Mouse (Mus musculus) splenic B cell, adult 2 months (primary cell): ENCODE results near the gene Izumo1.

Experiments
- DNase-seq: peaks from one replicate; pipeline ENCODE4 v3.0.0-alpha.2; 2011; ENCODE audit warnings: low read depth, low spot score
- H3K27me3 ChIP-seq: 2 replicates; pipeline ENCODE4 v1.6.1; 2012; ENCODE audit warnings: mild to moderate bottlenecking, low read length, moderate library complexity, mixed read lengths; ENCODE audit not compliant: control insufficient read depth, poor library complexity, insufficient read depth, severe bottlenecking
- H3K36me3 ChIP-seq: 2 replicates; pipeline ENCODE4 v1.6.1; 2012; ENCODE audit warnings: mild to moderate bottlenecking, low read length, moderate library complexity, mixed read lengths; ENCODE audit not compliant: control insufficient read depth, poor library complexity, insufficient read depth, severe bottlenecking

Izumo1 gene

GRCm38 (mm10) chr7:45597527-45597926 is 24.1 kb upstream of the Izumo1 start:
- DNase-seq, result no peak
- H3K36me3 ChIP-seq, result no peaks in the 10 kb centered on the region
- no peaks in the 10 kb centered on the region for H3K27me3 ChIP-seq

GRCm38 (mm10) chr7:45598960-45599879 is 22.4 kb upstream of the Izumo1 start:
- H3K27me3 ChIP-seq, result no peaks in the 10 kb centered on the region; the same call in 1 of the 2 replicates
- H3K36me3 ChIP-seq, result no peaks in the 10 kb centered on the region
- DNase-seq, result no peak

GRCm38 (mm10) chr7:45605704-45606289 is 15.8 kb upstream of the Izumo1 start:
- DNase-seq, result no peak
- H3K27me3 ChIP-seq, result no peaks in the 10 kb centered on the region; the same call in 1 of the 2 replicates
- no peaks in the 10 kb centered on the region for H3K36me3 ChIP-seq

- H3K36me3 ChIP-seq, result no peaks in the 10 kb centered on the region
- no peak for DNase-seq
- H3K27me3 ChIP-seq, result no peaks in the 10 kb centered on the region
Measured at GRCm38 (mm10) chr7:45609511-45609910, 12.1 kb upstream of the Izumo1 start.

GRCm38 (mm10) chr7:45616277-45616676 is 5.3 kb upstream of the Izumo1 start:
- no peak for DNase-seq
- H3K27me3 ChIP-seq, result no peaks in the 10 kb centered on the region
- H3K36me3 ChIP-seq, result no peaks in the 10 kb centered on the region

GRCm38 (mm10) chr7:45617042-45617695 is 4.4 kb upstream of the Izumo1 start, which contains the start of gene Fut1:
Gene Fut1 (plus strand): TSS chr7:45617289.
- DNase-seq, result no peak
- Histone ChIP-seq H3K36me3 (no peaks in the 10 kb centered on the region), H3K27me3 (no peaks in the 10 kb centered on the region)

- Histone ChIP-seq H3K36me3 (no peaks in the 10 kb centered on the region), H3K27me3 (no peaks in the 10 kb centered on the region)
- no peak for DNase-seq
Measured at GRCm38 (mm10) chr7:45618316-45618715, 3.3 kb upstream of the Izumo1 start.

GRCm38 (mm10) chr7:45619592-45619991 is 2.0 kb upstream of the Izumo1 start:
- Histone ChIP-seq H3K27me3 (no peaks in the 10 kb centered on the region), H3K36me3 (no peaks in the 10 kb centered on the region)
- DNase-seq, result no peak

GRCm38 (mm10) chr7:45623507-45623906 is 1.9 kb downstream of the Izumo1 start:
- Histone ChIP-seq H3K27me3 (no peaks in the 10 kb centered on the region), H3K36me3 (no peaks in the 10 kb centered on the region)
- no peak for DNase-seq

GRCm38 (mm10) chr7:45624718-45625117 is 3.1 kb downstream of the Izumo1 start:
- H3K36me3 ChIP-seq, result no peaks in the 10 kb centered on the region
- H3K27me3 ChIP-seq, result no peaks in the 10 kb centered on the region
- no peak for DNase-seq

GRCm38 (mm10) chr7:45625481-45625880 is 3.9 kb downstream of the Izumo1 start:
- Histone ChIP-seq H3K36me3 (no peaks in the 10 kb centered on the region), H3K27me3 (no peaks in the 10 kb centered on the region)
- DNase-seq, result no peak

- no peak for DNase-seq
- H3K27me3 ChIP-seq, result no peaks in the 10 kb centered on the region
Measured at GRCm38 (mm10) chr7:45626571-45627076, 5.0 kb downstream of the Izumo1 start.

GRCm38 (mm10) chr7:45627261-45627660 is 5.7 kb downstream of the Izumo1 start, which contains the start of gene Rasip1:
Gene Rasip1 (plus strand): TSS chr7:45627488.
- DNase-seq, result no peak
- H3K36me3 ChIP-seq, result no peaks in the 10 kb centered on the region
- no peaks in the 10 kb centered on the region for H3K27me3 ChIP-seq

More at GRCm38 (mm10) chr7:45626571-45627076, 5.0 kb downstream of the Izumo1 start:
- no peaks in the 10 kb centered on the region for H3K36me3 ChIP-seq

- no peaks in the 10 kb centered on the region for H3K36me3 ChIP-seq
- no peaks in the 10 kb centered on the region for H3K27me3 ChIP-seq
- DNase-seq, result peak; percentile 97
Measured at GRCm38 (mm10) chr7:45628364-45629294, 7.0 kb downstream of the Izumo1 start.
